Mouse (Mus musculus) olfactory bulb, adult 2 months (tissue): ENCODE measurements around the gene Hes6. TPM values are rescaled to one million over a fixed set of nuclear protein-coding genes. Genes with fewer than 3 reads are reported as not detected.

Source experiments
- H3K27ac ChIP-seq: fragments of 200-500 bp; 2 replicates; pipeline ENCODE4 v1.5.1; 2012; ENCODE audit warnings: low read depth, low read length; ENCODE audit not compliant: insufficient read depth
- H3K4me1 ChIP-seq: fragments of 200-500 bp; 2 replicates; pipeline ENCODE4 v1.6.1; 2012; ENCODE audit warnings: low read length; ENCODE audit not compliant: control insufficient read depth, insufficient read depth
- H3K4me3 ChIP-seq: fragments of 200-500 bp; 2 replicates; pipeline ENCODE4 v1.5.1; 2012; ENCODE audit warnings: mild to moderate bottlenecking, low read depth, low read length, moderate library complexity; ENCODE audit not compliant: insufficient read depth
- CTCF ChIP-seq: fragments of 200-500 bp; IDR thresholded peaks from 2 replicates; pipeline ENCODE4 v1.5.1; 2012; ENCODE audit warnings: low read depth, mild to moderate bottlenecking, low read length, moderate library complexity; ENCODE audit not compliant: insufficient read depth
- POLR2A ChIP-seq: fragments of 200-500 bp; IDR thresholded peaks from 2 replicates; pipeline ENCODE4 v1.6.1; 2012; ENCODE audit warnings: mild to moderate bottlenecking, low read depth, low read length, moderate library complexity; ENCODE audit not compliant: insufficient read depth
- WGBS: fragments of 180-500 bp; shearing (Covaris S2); methylation state at CpG from one replicate; pipeline ENCODE4 v1.1.7; 2018; 5-methylcytosine and 5-hydroxymethylcytosine counted together
- polyA plus RNA-seq: library from polyadenylated mRNA; stranded (reverse); fragments of >200 nt; gene quantifications from 2 replicates; pipeline ENCODE4 v1.2.4, GENCODE M21; 2012; ENCODE audit warnings: low replicate concordance; ENCODE audit not compliant: missing spikeins, insufficient read depth, insufficient read length

Gene Hes6
- polyA plus RNA-seq, 1 experiment = not detected

GRCm38 (mm10) chr1:91430761-91431160, 16.9 kb upstream of the Hes6 start:
- H3K4me3 ChIP-seq = no peak overlapping the region
- TF ChIP-seq POLR2A (no peak), CTCF (no peak)
- WGBS = 87% methylated on average over 7 of the region's 7 CpGs
- peaks cover 6% of the 10 kb centered on the region; the same call in 1 of the 2 replicates for H3K4me1 ChIP-seq
- H3K27ac ChIP-seq = no peak overlapping the region

GRCm38 (mm10) chr1:91429212-91429611, 15.4 kb upstream of the Hes6 start:
- WGBS = 94% methylated on average over 10 of the region's 10 CpGs
- Histone ChIP-seq H3K4me1 (no peaks in the 10 kb centered on the region), H3K27ac (no peak overlapping the region), H3K4me3 (no peak overlapping the region)
- no peak for TF ChIP-seq CTCF
- TF ChIP-seq POLR2A = no peak

DNA sequence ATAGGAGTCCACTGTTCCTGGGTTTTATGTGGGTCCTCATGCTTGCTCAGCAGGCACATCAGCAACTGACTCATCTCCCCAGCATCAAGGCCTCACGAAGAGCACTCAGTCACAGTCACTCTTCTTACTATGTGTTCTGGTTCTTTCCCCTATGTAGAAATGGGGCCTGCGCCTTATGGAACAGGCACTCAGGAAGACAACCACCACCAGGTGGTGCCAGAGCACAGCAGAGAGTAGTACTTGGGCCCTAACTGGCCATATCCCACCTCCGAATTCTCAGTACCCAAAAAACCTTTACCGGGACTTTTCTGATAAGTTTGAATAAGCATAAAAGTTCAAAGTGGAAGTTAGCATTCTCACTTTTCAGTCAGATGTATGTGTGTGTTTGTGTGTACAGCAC, 14.8 kb upstream of the Hes6 start:
- H3K4me1 ChIP-seq = no peaks in the 10 kb centered on the region
- WGBS = 23% methylated on average over 4 of the region's 4 CpGs
- no peak overlapping the region for H3K4me3 ChIP-seq
- H3K27ac ChIP-seq = no peak overlapping the region
- TF ChIP-seq POLR2A = no peak
- TF ChIP-seq CTCF = 0 out of 2 replicates have a peak, but pooled peaks have one; percentile 26

DNA sequence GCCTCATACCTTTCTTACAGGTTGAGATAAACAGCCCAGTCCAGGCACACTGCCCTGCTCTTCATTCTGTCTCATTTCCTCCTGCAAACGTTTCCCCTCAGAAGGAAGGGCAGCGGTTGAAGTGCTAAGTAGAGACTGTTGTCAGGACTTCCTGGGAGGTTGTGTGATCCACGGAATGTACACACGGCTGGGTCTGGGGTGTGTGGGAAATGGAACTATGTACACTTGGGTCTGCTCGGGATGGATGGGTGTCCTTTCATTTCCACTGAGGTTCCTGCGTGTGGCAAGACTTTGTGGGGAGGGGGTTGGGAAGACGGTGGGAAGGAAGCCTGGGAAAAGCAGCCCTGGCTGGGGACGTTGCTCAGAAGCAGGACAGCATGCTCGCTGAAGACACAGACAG, 12.6 kb upstream of the Hes6 start:
- no peak overlapping the region for H3K4me3 ChIP-seq
- 86% methylated on average over 9 of the region's 9 CpGs for WGBS
- H3K27ac ChIP-seq = no peak overlapping the region
- TF ChIP-seq POLR2A = no peak
- no peak for TF ChIP-seq CTCF
- no peaks in the 10 kb centered on the region for H3K4me1 ChIP-seq

DNA sequence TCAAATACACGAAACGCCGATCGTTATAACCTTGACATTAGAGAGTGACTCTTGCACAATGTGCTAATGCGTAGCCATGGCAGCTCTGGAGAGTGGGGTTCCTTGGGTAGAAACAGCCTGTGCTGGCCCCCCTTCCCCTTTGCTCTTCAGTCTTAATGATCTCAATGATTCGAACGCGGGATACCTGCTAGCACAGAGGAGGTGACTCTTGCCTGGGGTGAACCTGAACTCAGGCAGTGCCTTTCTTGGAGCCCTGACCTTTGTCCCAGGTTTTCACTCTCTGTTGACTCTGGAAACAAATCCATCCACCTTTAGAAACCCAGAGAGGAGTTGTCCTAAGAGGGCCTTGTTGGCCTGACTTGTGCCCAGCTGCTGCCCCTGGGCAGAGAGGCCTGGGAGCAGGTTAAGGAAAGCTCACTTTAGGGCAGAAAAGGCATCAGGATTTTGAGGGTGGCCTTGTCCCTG, 6.8 kb upstream of the Hes6 start:
- Histone ChIP-seq H3K4me1 (no peaks in the 10 kb centered on the region), H3K4me3 (no peak overlapping the region), H3K27ac (no peak overlapping the region)
- WGBS = 92% methylated on average over 8 of the region's 8 CpGs
- no peak for TF ChIP-seq POLR2A
- TF ChIP-seq CTCF = no peak

DNA sequence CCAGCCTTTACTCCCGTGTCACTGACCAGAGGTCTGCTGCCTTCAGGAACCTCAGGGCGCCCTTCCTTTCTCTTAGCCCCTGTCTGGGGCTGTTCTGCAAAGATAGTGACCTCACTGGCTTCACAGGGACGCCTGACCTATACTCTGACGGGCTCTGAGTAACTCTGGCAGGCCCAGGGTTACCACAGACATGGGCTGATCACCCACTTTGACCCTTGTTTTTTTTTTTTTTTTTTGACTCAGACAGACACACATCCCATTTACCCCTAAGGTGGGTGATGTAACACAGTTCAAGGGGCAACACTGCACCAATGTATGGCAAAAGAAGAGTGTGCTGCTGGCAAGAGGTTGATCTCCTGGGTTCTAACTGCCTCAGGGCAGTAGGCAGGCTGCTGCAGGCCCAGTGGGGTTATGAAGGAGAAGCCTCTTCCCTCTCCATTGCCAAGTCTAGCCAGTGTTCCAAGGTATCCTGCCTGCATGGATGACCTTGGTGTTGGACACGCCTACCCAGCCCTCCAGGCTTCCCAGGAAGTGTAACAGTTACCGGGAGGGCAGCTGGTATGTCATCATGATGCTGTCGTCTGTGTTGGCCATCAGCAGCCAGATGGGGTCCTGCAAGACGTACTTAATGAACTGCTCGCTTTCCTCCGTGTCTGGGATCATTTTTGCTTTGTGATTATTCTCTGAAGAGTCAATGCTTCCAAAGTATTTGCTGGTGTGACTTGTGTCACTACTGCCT, 6.2 kb upstream of the Hes6 start:
- 81% methylated on average over 10 of the region's 10 CpGs for WGBS
- Histone ChIP-seq H3K4me3 (no peak overlapping the region), H3K27ac (no peak overlapping the region), H3K4me1 (no peaks in the 10 kb centered on the region)
- TF ChIP-seq CTCF = no peak
- TF ChIP-seq POLR2A = no peak

GRCm38 (mm10) chr1:91417991-91418390, 4.2 kb upstream of the Hes6 start:
- peaks cover 10% of the 10 kb centered on the region for H3K4me1 ChIP-seq
- no peak overlapping the region for H3K4me3 ChIP-seq
- no peak overlapping the region for H3K27ac ChIP-seq
- 41% methylated on average over 1 of the region's 1 CpGs for WGBS
- TF ChIP-seq CTCF (no peak), POLR2A (no peak)

DNA sequence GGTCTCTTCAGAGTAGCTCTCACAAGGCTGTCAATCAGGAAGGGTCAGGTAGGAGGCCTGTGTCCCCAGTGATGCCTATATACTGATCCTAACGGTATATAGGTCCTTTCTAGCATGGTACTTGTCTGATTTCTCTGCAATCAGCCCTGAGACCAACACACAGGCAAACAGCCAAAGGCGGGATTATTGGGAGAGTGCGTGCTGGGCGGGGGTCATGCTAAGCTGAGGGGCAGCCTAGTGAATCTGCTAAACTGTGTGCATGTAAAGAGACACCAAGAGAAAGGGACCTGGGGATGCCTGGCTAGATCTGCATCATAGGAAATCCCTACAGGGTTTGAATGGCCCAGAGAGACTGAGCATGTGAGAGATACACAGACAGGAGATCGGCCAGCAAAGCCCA, 1.5 kb upstream of the Hes6 start:
- Histone ChIP-seq H3K4me3 (no peak overlapping the region), H3K27ac (no peak overlapping the region), H3K4me1 (peaks cover 23% of the 10 kb centered on the region)
- 64% methylated on average over 5 of the region's 5 CpGs for WGBS
- TF ChIP-seq CTCF (no peak), POLR2A (no peak)

GRCm38 (mm10) chr1:91414903-91415302, 1.1 kb upstream of the Hes6 start:
- 68% methylated on average over 4 of the region's 4 CpGs for WGBS

More at GRCm38 (mm10) chr1:91414903-91415302, 1.1 kb upstream of the Hes6 start:
- H3K27ac ChIP-seq = no peak overlapping the region
- H3K4me3 ChIP-seq = no peak overlapping the region
- no peak for TF ChIP-seq CTCF
- no peak for TF ChIP-seq POLR2A
- peaks cover 23% of the 10 kb centered on the region for H3K4me1 ChIP-seq
